Mouse (Mus musculus) forebrain, embryonic 14.5 days (tissue): ENCODE measurements at regions not wholly inside any gene's neighbourhood (a gene's known extent, or its start where the extent isn't known, plus 50 kb on each side); places are given as distances from the start of the nearest gene placed in this dataset.

Source experiments
- ATAC-seq: fragments of 200-750 bp; cut with Nextera tagmentation; 2 replicates; pipeline ENCODE4 v1.8.0; 2017; ENCODE audit warnings: mild to moderate bottlenecking, moderate library complexity
- DNase-seq: peaks from one replicate; pipeline ENCODE4 v3.0.0-alpha.2; 2015; ENCODE audit warnings: low spot score
- H3K27ac ChIP-seq: fragments of 300-500 bp; sonication (generic); 2 replicates; pipeline ENCODE4 v1.5.1; 2014; ENCODE audit warnings: low read depth, mild to moderate bottlenecking, control low read depth, low read length, moderate library complexity
- H3K27me3 ChIP-seq: fragments of 300-500 bp; sonication (generic); replicated peaks from 2 replicates; pipeline ENCODE4 v1.6.1; 2014; ENCODE audit warnings: low read length, control low read depth, mixed read lengths; ENCODE audit not compliant: control insufficient read depth, insufficient read depth
- H3K36me3 ChIP-seq: fragments of 300-500 bp; sonication (generic); 2 replicates; pipeline ENCODE4 v1.6.1; 2014; ENCODE audit warnings: low read length, control low read depth; ENCODE audit not compliant: control insufficient read depth, insufficient read depth
- H3K4me1 ChIP-seq: fragments of 300-500 bp; sonication (generic); 2 replicates; pipeline ENCODE4 v1.6.1; 2014; ENCODE audit warnings: antibody characterized with exemption, low read length, control low read depth; ENCODE audit not compliant: control insufficient read depth, insufficient read depth
- H3K4me2 ChIP-seq: fragments of 300-500 bp; sonication (generic); 2 replicates; pipeline ENCODE4 v1.6.1; 2014; ENCODE audit warnings: mild to moderate bottlenecking, control low read depth, low read length
- H3K4me3 ChIP-seq: fragments of 300-500 bp; sonication (generic); 2 replicates; pipeline ENCODE4 v1.5.1; 2014; ENCODE audit warnings: low read depth, low read length, control low read depth
- H3K9ac ChIP-seq: fragments of 300-500 bp; sonication (generic); 2 replicates; pipeline ENCODE4 v1.6.1; 2014; ENCODE audit warnings: mild to moderate bottlenecking, low read length, control low read depth, moderate library complexity
- H3K9me3 ChIP-seq: fragments of 300-500 bp; sonication (generic); replicated peaks from 2 replicates; pipeline ENCODE4 v1.6.1; 2016; ENCODE audit warnings: low read length, control low read depth, mixed read lengths; ENCODE audit not compliant: control insufficient read depth
- WGBS: fragments of 180-500 bp; shearing (Covaris S2); extraction: QIAGEN DNeasy Blood & Tissue Kit; methylation state at CpG from one replicate; pipeline ENCODE4 v1.1.7; 2014; 5-methylcytosine and 5-hydroxymethylcytosine counted together

DNA sequence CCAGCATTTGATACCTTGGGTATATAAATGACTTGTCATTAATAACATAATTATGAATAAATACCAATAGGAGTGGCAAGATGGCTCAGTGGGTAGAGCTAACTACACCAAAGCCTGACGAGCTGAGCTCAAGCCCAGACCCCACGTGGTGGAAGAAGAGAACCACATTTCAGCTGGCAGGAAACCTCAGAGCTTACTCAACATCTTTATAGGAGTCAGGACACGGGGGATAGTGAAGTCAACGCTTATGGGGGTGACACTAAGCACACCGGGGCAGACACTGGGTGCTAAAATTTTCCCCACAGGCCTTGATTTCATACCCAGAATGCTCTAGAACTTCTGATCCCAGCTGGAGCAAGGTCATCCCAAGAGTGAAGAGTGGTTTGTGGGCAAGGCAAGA is 259.3 kb downstream of the Setd4 start:
- no peak for ATAC-seq
- Histone ChIP-seq H3K9me3 (no peaks in the 10 kb centered on the region), H3K4me3 (no peak overlapping the region), H3K27me3 (no peaks in the 10 kb centered on the region), H3K36me3 (no peaks in the 10 kb centered on the region), H3K4me1 (no peaks in the 10 kb centered on the region), H3K4me2 (no peak overlapping the region), H3K27ac (no peak overlapping the region), H3K9ac (no peak overlapping the region)
- WGBS = 86% methylated on average over 5 of the region's 5 CpGs
- DNase-seq = no peak

DNA sequence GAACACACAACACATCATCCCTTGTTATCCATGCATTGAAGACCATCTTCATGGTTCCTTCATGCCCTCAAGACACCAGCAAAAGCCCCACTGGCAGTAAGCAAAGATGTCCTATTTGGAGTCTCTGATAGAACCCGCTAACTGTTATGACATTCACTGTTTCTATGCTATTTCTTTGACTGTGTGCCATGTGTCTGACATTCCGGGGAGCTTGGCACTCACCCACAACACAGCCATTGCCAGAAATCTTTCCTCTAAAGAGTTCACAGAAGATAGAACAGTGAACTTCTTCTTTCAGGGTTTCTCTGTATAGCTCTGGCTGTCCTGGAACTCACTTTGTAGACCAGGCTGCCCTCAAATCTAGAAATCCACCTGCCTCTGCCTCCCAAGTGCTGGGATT is 261.2 kb downstream of the Setd4 start:
- H3K4me1 ChIP-seq = no peaks in the 10 kb centered on the region
- H3K27ac ChIP-seq = no peak overlapping the region
- no peaks in the 10 kb centered on the region for H3K27me3 ChIP-seq
- no peaks in the 10 kb centered on the region for H3K36me3 ChIP-seq
- H3K4me3 ChIP-seq = no peak overlapping the region
- H3K4me2 ChIP-seq = no peak overlapping the region
- DNase-seq (peak; percentile 53), ATAC-seq (no peak)
- H3K9me3 ChIP-seq = no peaks in the 10 kb centered on the region
- WGBS = 72% methylated on average over 2 of the region's 2 CpGs
- H3K9ac ChIP-seq = no peak overlapping the region

DNA sequence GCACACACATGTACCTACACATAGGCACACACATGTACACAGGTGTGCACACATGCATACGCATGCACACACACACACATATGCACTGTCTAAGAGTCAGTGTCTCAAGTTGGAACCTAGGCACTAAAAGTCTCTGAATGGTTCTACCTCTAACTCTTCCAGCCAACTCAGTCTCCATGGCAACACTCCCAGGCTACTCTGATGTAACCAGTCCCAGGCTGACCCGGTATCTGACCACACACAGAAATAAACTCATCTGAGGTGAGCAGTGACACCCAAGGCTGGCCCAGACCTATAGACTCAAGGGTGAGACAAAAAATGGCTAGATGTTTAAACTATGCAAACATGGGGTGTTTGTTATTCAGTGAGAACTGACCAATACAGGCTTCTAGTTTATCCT is 262.1 kb downstream of the Setd4 start:
- no peaks in the 10 kb centered on the region for H3K27me3 ChIP-seq
- no peak overlapping the region for H3K27ac ChIP-seq
- H3K4me2 ChIP-seq = no peak overlapping the region
- no peaks in the 10 kb centered on the region for H3K9me3 ChIP-seq
- DNase-seq (no peak), ATAC-seq (no peak)
- no peak overlapping the region for H3K9ac ChIP-seq
- no peaks in the 10 kb centered on the region for H3K4me1 ChIP-seq
- H3K36me3 ChIP-seq = no peaks in the 10 kb centered on the region
- 84% methylated on average over 2 of the region's 2 CpGs for WGBS
- no peak overlapping the region for H3K4me3 ChIP-seq

DNA sequence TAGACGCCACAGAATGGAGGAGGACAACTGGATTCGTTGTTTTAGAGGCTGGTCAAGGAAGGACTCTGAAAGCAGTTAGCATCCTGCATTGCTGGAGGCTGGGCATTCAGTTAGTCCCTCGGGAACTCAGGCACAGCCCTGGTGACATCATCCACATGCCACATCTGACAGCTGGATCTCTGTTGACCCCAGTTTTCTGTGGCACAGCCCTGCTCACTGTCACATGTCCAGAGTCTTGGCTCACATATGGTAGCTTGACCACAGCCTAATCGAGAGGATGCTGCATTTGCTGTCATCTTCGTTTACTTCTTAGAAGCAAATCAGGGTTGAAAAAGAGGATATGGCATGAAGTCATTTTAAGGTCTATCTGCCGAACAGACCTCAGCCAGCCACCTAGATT is 265.1 kb downstream of the Setd4 start:
- WGBS = 86% methylated on average over 6 of the region's 6 CpGs

GRCm38 (mm10) chr16:93335322-93336111 is 268.3 kb downstream of the Setd4 start:
- DNase-seq = no peak
- H3K9ac ChIP-seq = no peak overlapping the region
- H3K27me3 ChIP-seq = no peaks in the 10 kb centered on the region
- ATAC-seq = no peak
- no peaks in the 10 kb centered on the region for H3K36me3 ChIP-seq
- peaks cover 5% of the 10 kb centered on the region; the same call in 1 of the 2 replicates for H3K4me1 ChIP-seq
- H3K27ac ChIP-seq = no peak overlapping the region
- 90% methylated on average over 11 of the region's 11 CpGs for WGBS
- no peak overlapping the region for H3K4me2 ChIP-seq
- H3K9me3 ChIP-seq = no peaks in the 10 kb centered on the region
- H3K4me3 ChIP-seq = no peak overlapping the region

More for the DNA sequence above, 265.1 kb downstream of the Setd4 start:
- ATAC-seq (no peak), DNase-seq (no peak)
- no peak overlapping the region for H3K4me2 ChIP-seq
- no peaks in the 10 kb centered on the region for H3K36me3 ChIP-seq
- 0 out of 2 replicates have a peak, but pooled peaks cover 2% of the 10 kb centered on the region for H3K4me1 ChIP-seq
- H3K9ac ChIP-seq = no peak overlapping the region
- no peaks in the 10 kb centered on the region for H3K27me3 ChIP-seq
- H3K9me3 ChIP-seq = no peaks in the 10 kb centered on the region
- H3K4me3 ChIP-seq = no peak overlapping the region
- H3K27ac ChIP-seq = no peak overlapping the region

DNA sequence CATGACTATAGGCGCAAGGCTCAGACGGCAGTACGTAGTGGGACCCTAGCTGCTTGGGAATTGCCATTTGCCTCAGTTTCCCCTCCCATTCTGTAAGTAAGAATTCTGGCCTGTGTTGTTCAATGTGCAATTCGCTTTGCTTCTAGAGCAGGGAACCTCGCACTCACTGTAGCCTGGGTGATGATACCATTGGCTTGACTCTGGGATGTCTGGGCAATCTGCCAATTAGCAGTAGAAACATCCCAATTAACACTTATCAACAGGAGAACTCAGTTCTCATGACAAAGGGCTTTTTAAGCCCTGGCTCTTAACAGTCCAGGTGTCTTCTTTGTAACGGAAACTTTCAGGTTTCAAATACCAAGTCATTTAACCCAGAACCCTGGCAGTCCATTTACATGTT is 270.2 kb downstream of the Setd4 start:
- Histone ChIP-seq H3K9ac (no peak overlapping the region), H3K9me3 (no peaks in the 10 kb centered on the region), H3K4me2 (no peak overlapping the region), H3K36me3 (no peaks in the 10 kb centered on the region), H3K4me1 (peaks cover 5% of the 10 kb centered on the region; the same call in 1 of the 2 replicates), H3K4me3 (no peak overlapping the region), H3K27me3 (no peaks in the 10 kb centered on the region), H3K27ac (no peak overlapping the region)
- DNase-seq = peak; percentile 81
- ATAC-seq = peak; percentile 74
- WGBS = 50% methylated on average over 6 of the region's 6 CpGs

GRCm38 (mm10) chr16:93328680-93329395 is 275.0 kb downstream of the Setd4 start:
- peaks cover 4% of the 10 kb centered on the region; the same call in 1 of the 2 replicates for H3K4me1 ChIP-seq
- H3K27ac ChIP-seq = no peak overlapping the region
- WGBS = 26% methylated on average over 13 of the region's 13 CpGs
- DNase-seq = peak; percentile 22
- no peaks in the 10 kb centered on the region for H3K36me3 ChIP-seq
- H3K9me3 ChIP-seq = no peaks in the 10 kb centered on the region
- H3K4me3 ChIP-seq = no peak overlapping the region
- ATAC-seq = no peak
- H3K27me3 ChIP-seq = no peaks in the 10 kb centered on the region
- no peak overlapping the region for H3K9ac ChIP-seq
- H3K4me2 ChIP-seq = no peak overlapping the region

GRCm38 (mm10) chr16:93324911-93325310 is 279.0 kb downstream of the Setd4 start:
- no peak for DNase-seq

GRCm38 (mm10) chr16:93323172-93323571 is 280.7 kb downstream of the Setd4 start:
- Histone ChIP-seq H3K27me3 (no peaks in the 10 kb centered on the region), H3K36me3 (no peaks in the 10 kb centered on the region), H3K4me3 (no peak overlapping the region), H3K9me3 (no peaks in the 10 kb centered on the region), H3K4me2 (no peak overlapping the region), H3K4me1 (no peaks in the 10 kb centered on the region), H3K27ac (no peak overlapping the region), H3K9ac (no peak overlapping the region)
- 69% methylated on average over 5 of the region's 5 CpGs for WGBS
- no peak for ATAC-seq
- no peak for DNase-seq

More at GRCm38 (mm10) chr16:93324911-93325310, 279.0 kb downstream of the Setd4 start:
- WGBS = 89% methylated on average over 5 of the region's 5 CpGs
- Histone ChIP-seq H3K4me2 (no peak overlapping the region), H3K9me3 (no peaks in the 10 kb centered on the region), H3K27me3 (no peaks in the 10 kb centered on the region), H3K36me3 (no peaks in the 10 kb centered on the region), H3K9ac (no peak overlapping the region), H3K4me1 (no peaks in the 10 kb centered on the region; the same call in 1 of the 2 replicates), H3K27ac (no peak overlapping the region), H3K4me3 (no peak overlapping the region)
- ATAC-seq = no peak
